Mouse (Mus musculus) spleen, adult 2 months (tissue): ENCODE data around the gene Ccdc62. TPM values are rescaled to one million over a fixed set of nuclear protein-coding genes. Genes with fewer than 3 reads are reported as not detected.

Experiments
- DNase-seq, 2 experiments: peaks; one replicate each; pipeline versions ENCODE4 v3.0.0 to v3.0.0-alpha.2; 2012 to 2021; ENCODE audit warnings: low spot score in 2 of 2, low read depth in 1 of 2
- H3K27ac ChIP-seq: fragments of 200-500 bp; 2 replicates; pipeline ENCODE4 v1.5.1; 2012; ENCODE audit warnings: low read length, inconsistent platforms; ENCODE audit not compliant: insufficient read depth
- H3K27me3 ChIP-seq: fragments of 200-500 bp; 2 replicates; pipeline ENCODE4 v1.6.1; 2012; ENCODE audit warnings: mild to moderate bottlenecking, moderate library complexity, low read length, inconsistent platforms; ENCODE audit not compliant: control insufficient read depth, insufficient read depth
- H3K36me3 ChIP-seq: fragments of 200-500 bp; 2 replicates; pipeline ENCODE4 v1.6.1; 2012; ENCODE audit warnings: mild to moderate bottlenecking, low read length, inconsistent platforms; ENCODE audit not compliant: control insufficient read depth, insufficient read depth
- H3K4me1 ChIP-seq: fragments of 200-500 bp; 2 replicates; pipeline ENCODE4 v1.6.1; 2011; ENCODE audit warnings: inconsistent platforms; ENCODE audit not compliant: control insufficient read depth, insufficient read depth, insufficient read length
- H3K4me3 ChIP-seq: fragments of 200-500 bp; 2 replicates; pipeline ENCODE4 v1.5.1; 2011; ENCODE audit warnings: mild to moderate bottlenecking, inconsistent platforms; ENCODE audit not compliant: insufficient read depth, insufficient read length; ENCODE audit errors: extremely low read depth
- CTCF ChIP-seq: fragments of 200-500 bp; IDR thresholded peaks from 2 replicates; pipeline ENCODE4 v1.5.1; 2011; ENCODE audit warnings: mild to moderate bottlenecking, inconsistent platforms; ENCODE audit not compliant: insufficient read depth, insufficient read length, insufficient replicate concordance; ENCODE audit errors: extremely low read depth
- POLR2A ChIP-seq: fragments of 200-500 bp; IDR thresholded peaks from 2 replicates; pipeline ENCODE4 v1.6.1; 2011; ENCODE audit warnings: low read depth, low read length, inconsistent platforms
- WGBS: fragments of 180-500 bp; shearing (Covaris S2); methylation state at CpG from one replicate; pipeline ENCODE4 v1.1.7; 2018; 5-methylcytosine and 5-hydroxymethylcytosine counted together
- polyA plus RNA-seq: library from polyadenylated mRNA; depleted of rRNA; stranded (reverse); fragments of >200 nt; gene quantifications from 2 replicates; pipeline ENCODE4 v1.2.3, GENCODE M21; 2012

Ccdc62 gene
- polyA plus RNA-seq, 1 experiment, result 1.3 TPM

GRCm38 (mm10) chr5:124012885-124013284, 82.4 kb downstream of the Ccdc62 start:
- no peak for DNase-seq
- Histone ChIP-seq H3K27me3 (no peaks in the 10 kb centered on the region), H3K36me3 (peaks cover 12% of the 10 kb centered on the region), H3K4me3 (no peak overlapping the region), H3K27ac (peak overlapping the region; percentile 0), H3K4me1 (peaks cover 56% of the 10 kb centered on the region; the same call in 1 of the 2 replicates)
- no peak for TF ChIP-seq CTCF
- no peak for TF ChIP-seq POLR2A
- 73% methylated on average over 10 of the region's 10 CpGs for WGBS

- no peaks in the 10 kb centered on the region for H3K27me3 ChIP-seq
- peaks cover 6% of the 10 kb centered on the region; the same call in 1 of the 2 replicates for H3K36me3 ChIP-seq
- TF ChIP-seq CTCF (no peak), POLR2A (no peak)
- no peak for DNase-seq
- H3K4me1 ChIP-seq, result peaks cover 62% of the 10 kb centered on the region; the same call in 1 of the 2 replicates
- WGBS, result 61% methylated on average over 16 of the region's 16 CpGs
- H3K4me3 ChIP-seq, result no peak overlapping the region
- peak overlapping the region; percentile 86 for H3K27ac ChIP-seq
Observed at GRCm38 (mm10) chr5:124013747-124014146, 83.3 kb downstream of the Ccdc62 start.

- Histone ChIP-seq H3K27ac (peak overlapping the region; percentile 86), H3K4me1 (peaks cover 66% of the 10 kb centered on the region; the same call in 1 of the 2 replicates), H3K27me3 (no peaks in the 10 kb centered on the region), H3K4me3 (no peak overlapping the region), H3K36me3 (0 out of 2 replicates have a peak, but pooled peaks cover 3% of the 10 kb centered on the region)
- no peak for DNase-seq
- TF ChIP-seq POLR2A, result no peak
- TF ChIP-seq CTCF, result no peak
- WGBS, result 39% methylated on average over 3 of the region's 3 CpGs
Observed at GRCm38 (mm10) chr5:124014180-124014579, 83.7 kb downstream of the Ccdc62 start.

- 0 out of 2 replicates have a peak, but pooled peaks cover 1% of the 10 kb centered on the region for H3K36me3 ChIP-seq
- TF ChIP-seq CTCF, result no peak
- no peak for TF ChIP-seq POLR2A
- H3K4me1 ChIP-seq, result peaks cover 71% of the 10 kb centered on the region; the same call in 1 of the 2 replicates
- H3K27me3 ChIP-seq, result no peaks in the 10 kb centered on the region
- WGBS, result 11% methylated on average over 11 of the region's 11 CpGs
- H3K27ac ChIP-seq, result peak overlapping the region; percentile 86
- peak in 1 of 2 experiments; percentile 40 for DNase-seq
- H3K4me3 ChIP-seq, result peak overlapping the region; percentile 45
Observed at GRCm38 (mm10) chr5:124014791-124015251, 84.3 kb downstream of the Ccdc62 start.

DNA sequence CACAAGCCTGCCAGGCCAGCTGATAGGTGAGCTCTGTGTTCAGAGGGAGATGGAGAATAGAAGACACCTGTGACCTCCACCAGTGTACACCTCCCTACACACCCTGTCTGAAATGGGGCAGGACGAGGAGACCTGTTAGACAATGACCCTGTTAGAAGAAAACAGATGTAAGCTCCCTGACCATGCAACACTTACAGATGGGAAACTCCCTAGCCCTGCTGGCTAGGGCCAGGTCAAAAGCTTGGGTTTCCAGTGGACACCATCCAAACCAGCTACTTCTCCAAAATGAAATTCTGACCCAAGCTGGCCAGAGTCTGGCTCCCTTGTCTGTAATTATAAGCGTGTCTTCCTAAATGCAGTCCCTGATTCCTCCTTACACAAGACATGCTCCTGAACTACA, 85.2 kb downstream of the Ccdc62 start:
- DNase-seq, result no peak
- H3K36me3 ChIP-seq, result no peaks in the 10 kb centered on the region
- no peak overlapping the region for H3K4me3 ChIP-seq
- no peaks in the 10 kb centered on the region for H3K27me3 ChIP-seq
- peaks cover 74% of the 10 kb centered on the region; the same call in 1 of the 2 replicates for H3K4me1 ChIP-seq
- 43% methylated on average over 2 of the region's 2 CpGs for WGBS
- TF ChIP-seq CTCF (no peak), POLR2A (no peak)
- H3K27ac ChIP-seq, result peak overlapping the region; percentile 86

DNA sequence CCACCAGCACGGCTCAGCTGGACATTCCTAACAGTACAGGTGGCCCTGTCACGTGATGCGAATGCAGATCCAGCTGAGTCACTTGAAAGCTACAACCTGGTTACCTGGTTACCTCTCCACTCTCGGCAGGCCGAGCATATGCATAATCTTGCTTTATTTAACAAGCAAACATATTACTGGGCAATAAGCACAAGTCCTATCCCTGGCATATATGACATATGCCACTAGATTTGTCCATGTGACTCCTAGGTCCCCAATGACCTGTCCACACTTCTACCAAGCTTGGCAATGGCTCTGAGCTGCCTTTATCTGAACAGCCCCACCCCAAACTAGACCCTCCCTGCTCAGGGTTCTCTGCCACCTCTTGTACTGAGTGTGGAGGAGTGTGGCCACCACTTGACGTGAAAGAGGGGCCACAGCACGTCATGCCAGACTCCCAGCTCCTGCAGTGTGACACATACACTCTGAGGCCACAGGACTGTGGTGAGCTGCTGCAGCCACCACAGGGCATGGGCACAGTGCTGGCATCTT, 85.9 kb downstream of the Ccdc62 start:
- Histone ChIP-seq H3K27me3 (no peaks in the 10 kb centered on the region), H3K27ac (no peak overlapping the region), H3K36me3 (no peaks in the 10 kb centered on the region), H3K4me1 (peaks cover 73% of the 10 kb centered on the region; the same call in 1 of the 2 replicates), H3K4me3 (no peak overlapping the region)
- DNase-seq, result no peak
- 87% methylated on average over 7 of the region's 7 CpGs for WGBS
- TF ChIP-seq POLR2A (no peak), CTCF (no peak)

- peaks cover 72% of the 10 kb centered on the region for H3K4me1 ChIP-seq
- WGBS, result 84% methylated on average over 9 of the region's 9 CpGs
- TF ChIP-seq CTCF (no peak), POLR2A (no peak)
Observed at GRCm38 (mm10) chr5:124017941-124018340, 87.5 kb downstream of the Ccdc62 start.

More at GRCm38 (mm10) chr5:124017941-124018340, 87.5 kb downstream of the Ccdc62 start:
- H3K4me3 ChIP-seq, result no peak overlapping the region
- no peak overlapping the region for H3K27ac ChIP-seq
- DNase-seq, result no peak
- no peaks in the 10 kb centered on the region for H3K36me3 ChIP-seq
- no peaks in the 10 kb centered on the region for H3K27me3 ChIP-seq
